ENCODE assay signal across 8 mouse cellular contexts in genomic region chr6:71991190-71991932, GRCm38 (mm10).
DNase-seq lines count a peak whose midpoint lies in the region; ATAC-seq and TF ChIP-seq lines count a peak whose summit lies in the region.

No protein-coding gene starts in this region.

- WGBS in heart, embryonic 14.5 days = 54% methylated on average over 8 of the region's 8 CpGs
- 72% methylated on average over 8 of the region's 8 CpGs for WGBS in heart, adult 2 months
- 58% methylated on average over 8 of the region's 8 CpGs for WGBS in hindbrain, embryonic 14.5 days
- 53% methylated on average over 8 of the region's 8 CpGs for WGBS in olfactory bulb, adult 2 months

- H3K27me3 ChIP-seq in heart, embryonic 14.5 days (ENCODE audit: control insufficient read depth, insufficient read depth, low read length) = no peaks in the 10 kb centered on the region
- H3K27me3 ChIP-seq in heart, adult 2 months (ENCODE audit: control insufficient read depth, insufficient read depth, low read length) = no peaks in the 10 kb centered on the region
- no peaks in the 10 kb centered on the region for H3K27me3 ChIP-seq in hindbrain, embryonic 14.5 days (ENCODE audit: control insufficient read depth, insufficient read depth, low read length)

- H3K4me1 ChIP-seq in heart, embryonic 14.5 days (ENCODE audit: control insufficient read depth in 2 of 2, insufficient read depth in 2 of 2, low read length in 2 of 2) = peaks cover 36% of the 10 kb centered on the region in 2 experiments
- peaks cover 8% of the 10 kb centered on the region for H3K4me1 ChIP-seq in heart, adult 2 months (ENCODE audit: control insufficient read depth, insufficient read depth, low read length)
- H3K4me1 ChIP-seq in hindbrain, embryonic 14.5 days (replicated peaks; ENCODE audit: control insufficient read depth, insufficient read depth, low read length) = peaks cover 11% of the 10 kb centered on the region; the same call in 1 of the 2 replicates
- H3K4me1 ChIP-seq in olfactory bulb, adult 2 months (ENCODE audit: control insufficient read depth, insufficient read depth, low read length) = peaks cover 25% of the 10 kb centered on the region

- TF ChIP-seq EP300 in heart, adult 2 months (IDR thresholded peaks at IDR 0.05; ENCODE audit: insufficient read depth, low read depth, low read length) = no peak

- TF ChIP-seq POLR2A in heart, adult 2 months (IDR thresholded peaks at IDR 0.05; ENCODE audit: insufficient read depth, low read depth, low read length) = no peak
- no peak for TF ChIP-seq POLR2A in brain, embryonic 14.5 days (IDR thresholded peaks at IDR 0.05; ENCODE audit: borderline replicate concordance, extremely low read depth, insufficient read depth, insufficient read length, poor library complexity, severe bottlenecking)
- no peak for TF ChIP-seq POLR2A in olfactory bulb, adult 2 months (IDR thresholded peaks at IDR 0.05; ENCODE audit: insufficient read depth, low read depth, low read length)

- TF ChIP-seq CTCF in heart, adult 2 months (IDR thresholded peaks at IDR 0.05) = no peak
- TF ChIP-seq CTCF in brain, embryonic 14.5 days (IDR thresholded peaks at IDR 0.05; ENCODE audit: borderline replicate concordance, extremely low read depth, insufficient read depth, insufficient read length) = no peak
- no peak for TF ChIP-seq CTCF in olfactory bulb, adult 2 months (IDR thresholded peaks at IDR 0.05; ENCODE audit: insufficient read depth, low read depth, low read length)

- intact Hi-C loops in heart, adult 2 months (cut with DNase I) = no loop called here

- peak overlapping the region; percentile 23 to 59 for H3K27ac ChIP-seq in heart, embryonic 14.5 days (replicated peaks in 1 of 2; ENCODE audit: control insufficient read depth in 1 of 2, insufficient read depth in 1 of 2, low read depth in 2 of 2, low read length in 2 of 2)
- H3K27ac ChIP-seq in heart, adult 2 months = no peak overlapping the region
- H3K27ac ChIP-seq in hindbrain, embryonic 14.5 days = no peak overlapping the region
- H3K27ac ChIP-seq in olfactory bulb, adult 2 months (ENCODE audit: insufficient read depth, low read depth, low read length) = 0 out of 2 replicates have a peak overlapping the region, but pooled peaks have one; percentile 36

- peaks cover 3% of the 10 kb centered on the region; the same call in 1 of the 2 replicates for H3K9me3 ChIP-seq in heart, embryonic 14.5 days (ENCODE audit: control insufficient read depth, low read length)
- H3K9me3 ChIP-seq in hindbrain, embryonic 14.5 days (ENCODE audit: control insufficient read depth, low read length) = no peaks in the 10 kb centered on the region

- H3K4me2 ChIP-seq in heart, embryonic 14.5 days (ENCODE audit: low read length) = no peak overlapping the region
- no peak overlapping the region for H3K4me2 ChIP-seq in hindbrain, embryonic 14.5 days (replicated peaks)

- H3K4me3 ChIP-seq in heart, embryonic 14.5 days (ENCODE audit: control insufficient read depth in 1 of 2, insufficient read depth in 1 of 2, low read depth in 1 of 2, low read length in 2 of 2) = no peak overlapping the region
- no peak overlapping the region for H3K4me3 ChIP-seq in heart, adult 2 months
- H3K4me3 ChIP-seq in hindbrain, embryonic 14.5 days (replicated peaks; ENCODE audit: low read length) = no peak overlapping the region
- no peak overlapping the region for H3K4me3 ChIP-seq in olfactory bulb, adult 2 months (ENCODE audit: insufficient read depth, low read depth, low read length)

- 0 out of 2 replicates have a peak overlapping the region, but pooled peaks have one; percentile 6 for H3K9ac ChIP-seq in heart, embryonic 14.5 days (ENCODE audit: low read length)
- H3K9ac ChIP-seq in heart, adult 2 months (ENCODE audit: low read depth, low read length) = no peak overlapping the region
- no peak overlapping the region for H3K9ac ChIP-seq in hindbrain, embryonic 14.5 days

- no peak for DNase-seq in heart, adult 2 months
- DNase-seq in 3T3-L1 (ENCODE audit: low read depth, low spot score) = peak; percentile 86
- DNase-seq in brain, embryonic 14.5 days (ENCODE audit: low read depth) = peak; percentile 50
- no peak for DNase-seq in hindbrain, embryonic 14.5 days (ENCODE audit: low spot score)
- no peak for DNase-seq in gastrocnemius, postnatal 25 days
- DNase-seq in natural killer cell, adult 2 months (ENCODE audit: low spot score in 2 of 2) = no peak

- no peaks in the 10 kb centered on the region for H3K36me3 ChIP-seq in heart, embryonic 14.5 days (ENCODE audit: control insufficient read depth, insufficient read depth, low read length)
- H3K36me3 ChIP-seq in heart, adult 2 months (ENCODE audit: control insufficient read depth, insufficient read depth, low read length) = no peaks in the 10 kb centered on the region
- H3K36me3 ChIP-seq in hindbrain, embryonic 14.5 days (replicated peaks; ENCODE audit: control insufficient read depth, insufficient read depth) = no peaks in the 10 kb centered on the region

- no peak for ATAC-seq in heart, embryonic 14.5 days (ENCODE audit: insufficient number of reproducible peaks, insufficient read depth, low FRiP score, low read depth)
- ATAC-seq in hindbrain, embryonic 14.5 days (ENCODE audit: low FRiP score) = peak; percentile 74; the same call in 1 of the 2 replicates

- H3K79me2 ChIP-seq in heart, adult 2 months (replicated peaks; ENCODE audit: control insufficient read depth, insufficient read depth, low read length) = no peaks in the 10 kb centered on the region

Comparison
In these comparisons a context has a peak if more than half of its experiments do, and no peak if none do; other contexts are left out.
1. H3K27ac ChIP-seq: peak in heart, embryonic 14.5 days (2 of 2) and olfactory bulb, adult 2 months (single experiment); none in heart, adult 2 months (single experiment) and hindbrain, embryonic 14.5 days (single experiment).
2. DNase-seq: peak in 3T3-L1 (single experiment) and brain, embryonic 14.5 days (single experiment); none in heart, adult 2 months (0 of 2), hindbrain, embryonic 14.5 days (single experiment), gastrocnemius, postnatal 25 days (single experiment) and natural killer cell, adult 2 months (0 of 2).